Mouse (Mus musculus): Measurements from ENCODE around the gene Aoah.

DNA sequence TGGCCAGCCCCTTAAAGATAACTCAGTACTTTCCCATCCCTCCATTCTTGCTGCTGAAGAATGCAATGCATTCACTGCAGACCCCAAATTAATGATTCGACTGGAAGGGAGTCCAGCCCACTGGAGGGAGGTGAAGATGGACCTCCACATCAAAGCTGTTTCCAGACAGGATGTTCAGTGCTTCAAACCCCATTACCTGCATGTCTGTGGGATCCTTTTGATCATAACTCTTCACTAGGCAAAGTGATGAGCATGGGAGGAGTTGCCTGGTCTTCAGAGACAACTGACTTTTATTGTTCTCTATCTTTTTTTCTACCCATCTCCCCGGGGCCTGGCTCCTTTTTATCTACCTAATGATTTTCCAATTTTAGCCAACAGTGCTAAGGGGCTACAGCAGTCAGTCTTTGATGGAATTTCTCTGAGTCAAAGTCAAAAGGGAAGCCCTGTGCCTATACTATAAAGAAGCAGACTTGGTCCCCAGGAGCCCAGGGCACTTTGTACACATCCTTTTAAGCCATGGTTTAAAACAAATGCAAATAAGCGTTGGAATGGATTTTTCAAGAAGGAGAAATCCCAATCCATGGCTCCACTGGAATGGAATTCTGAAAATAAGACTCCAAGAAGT is 18.0 kb downstream of the Aoah start:
- TF ChIP-seq CTCF (IDR thresholded peaks at IDR 0.05; ENCODE audit: low read depth) = no peak
- TF ChIP-seq EP300 (IDR thresholded peaks at IDR 0.05; ENCODE audit: low read depth) = no peak
